Mouse (Mus musculus) naive thymus-derived CD4-positive, alpha-beta T cell, adult 2 months (primary cell): ENCODE data around the gene Ubc.

Experiments used
- DNase-seq: peaks from one replicate; pipeline ENCODE4 v3.0.0-alpha.2; 2011; ENCODE audit warnings: low read depth

Gene Ubc

GRCm38 (mm10) chr5:125382673-125383558, 7.1 kb downstream of the Ubc start:
- DNase-seq = peak; percentile 77

- DNase-seq = no peak
Measured at GRCm38 (mm10) chr5:125381954-125382672, 7.9 kb downstream of the Ubc start.

GRCm38 (mm10) chr5:125378919-125379318, 11.1 kb downstream of the Ubc start:
- no peak for DNase-seq

DNA sequence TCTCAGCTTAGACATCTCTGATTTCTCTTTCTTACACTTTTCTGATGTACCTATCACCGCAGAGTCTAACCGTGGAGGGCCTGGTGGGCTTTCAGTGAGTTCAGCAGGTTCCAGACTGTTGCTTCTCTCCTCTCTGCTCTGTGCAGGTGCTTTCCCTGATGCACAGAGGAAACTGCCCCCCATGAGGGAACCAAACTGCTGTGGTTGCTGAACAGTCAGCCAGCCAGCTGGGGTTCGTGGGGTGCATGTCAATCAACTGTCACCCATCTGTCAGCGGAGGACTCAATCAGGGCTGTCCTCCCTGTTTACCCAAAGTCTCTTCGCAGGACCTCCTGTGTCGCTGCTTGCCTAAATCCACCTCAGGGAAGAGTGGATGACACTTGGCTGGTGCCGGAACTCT, 12.8 kb downstream of the Ubc start:
- no peak for DNase-seq

- DNase-seq = no peak
Measured at GRCm38 (mm10) chr5:125375871-125376270, 14.1 kb downstream of the Ubc start.

DNA sequence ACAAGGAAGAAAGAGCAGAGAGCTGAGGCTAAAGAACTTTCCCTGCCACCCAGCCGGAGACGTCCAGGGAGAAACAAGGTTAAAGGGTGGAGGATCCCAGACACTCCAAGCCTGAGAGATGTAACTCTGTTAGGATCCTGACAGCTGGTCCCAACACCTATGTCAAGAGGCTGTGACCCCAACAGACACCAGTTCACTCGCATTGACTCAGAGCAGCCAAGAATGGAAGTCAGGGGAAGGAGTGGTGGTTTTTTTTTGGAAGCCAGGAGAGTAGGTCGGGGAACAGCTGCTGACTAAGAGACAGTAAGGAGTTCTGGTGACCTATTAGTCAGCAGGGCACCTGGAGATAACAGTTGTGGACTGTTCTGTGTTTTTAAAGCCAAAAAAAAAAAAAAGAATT, 18.0 kb downstream of the Ubc start:
- no peak for DNase-seq

- no peak for DNase-seq
Measured at GRCm38 (mm10) chr5:125370950-125371693, 18.9 kb downstream of the Ubc start.

DNA sequence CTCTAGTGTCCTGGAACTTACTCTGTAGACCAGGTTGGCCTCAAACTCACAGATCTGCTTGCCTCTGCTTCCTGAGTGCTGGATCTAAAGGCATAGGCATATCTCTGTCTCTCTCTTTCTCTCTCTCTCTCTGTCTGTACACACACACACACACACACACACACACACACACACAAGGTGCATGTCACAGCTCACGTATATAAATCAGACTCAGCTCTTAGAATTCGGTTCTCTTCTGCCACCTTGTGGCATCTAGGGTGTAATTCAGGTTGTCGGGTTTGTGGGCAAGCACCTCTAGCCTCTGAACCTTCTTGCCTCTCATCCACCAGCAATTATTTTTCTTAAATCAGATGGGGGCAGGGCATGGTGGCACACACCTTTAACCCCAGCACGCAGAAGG, 21.4 kb downstream of the Ubc start:
- DNase-seq = peak; percentile 86

DNA sequence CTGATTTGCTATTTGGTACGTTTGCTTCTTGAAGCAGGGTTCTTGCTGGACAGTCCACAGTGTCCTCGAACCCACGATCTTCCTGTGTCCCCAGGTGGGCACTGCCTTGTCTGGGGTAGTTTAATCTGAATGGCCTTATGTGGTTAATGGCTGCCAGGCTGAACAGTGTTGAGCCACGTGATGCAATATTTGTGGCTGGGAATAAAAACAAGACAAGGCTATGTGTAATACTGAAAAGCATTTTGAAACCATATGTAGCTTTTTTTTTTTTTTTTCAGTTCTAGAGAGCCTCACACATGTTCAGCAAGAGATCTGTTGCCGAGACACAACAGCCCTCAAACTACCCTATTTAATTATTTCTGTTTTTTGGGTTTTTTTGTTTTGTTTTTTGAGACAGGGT, 21.8 kb downstream of the Ubc start:
- DNase-seq = no peak

- DNase-seq = no peak
Measured at GRCm38 (mm10) chr5:125364851-125365429, 25.1 kb downstream of the Ubc start.

DNA sequence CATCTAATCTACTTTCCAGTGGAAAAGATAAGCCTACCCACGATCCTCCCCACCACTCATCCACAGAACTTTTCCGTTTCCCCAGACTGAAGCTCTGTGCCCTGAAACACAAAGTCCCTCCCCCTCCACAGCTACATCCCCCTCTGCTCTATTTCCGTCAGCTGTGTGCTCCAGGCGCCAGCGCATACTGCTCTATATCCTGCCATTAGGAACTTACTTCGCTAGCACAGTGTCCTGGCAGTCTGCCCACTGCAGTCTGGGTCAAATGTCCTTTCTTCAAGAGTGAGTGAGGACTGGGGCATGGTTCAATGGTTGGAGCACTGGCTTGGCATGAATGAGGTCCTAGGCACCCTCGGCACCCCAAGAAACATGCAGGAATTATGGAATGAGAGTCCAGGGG, 26.1 kb downstream of the Ubc start:
- DNase-seq = no peak

GRCm38 (mm10) chr5:125360981-125361510, 29.0 kb downstream of the Ubc start:
- DNase-seq = no peak

- DNase-seq = no peak
Measured at GRCm38 (mm10) chr5:125360566-125360965, 29.4 kb downstream of the Ubc start.

- DNase-seq = no peak
Measured at GRCm38 (mm10) chr5:125358270-125358608, 31.8 kb downstream of the Ubc start.

DNA sequence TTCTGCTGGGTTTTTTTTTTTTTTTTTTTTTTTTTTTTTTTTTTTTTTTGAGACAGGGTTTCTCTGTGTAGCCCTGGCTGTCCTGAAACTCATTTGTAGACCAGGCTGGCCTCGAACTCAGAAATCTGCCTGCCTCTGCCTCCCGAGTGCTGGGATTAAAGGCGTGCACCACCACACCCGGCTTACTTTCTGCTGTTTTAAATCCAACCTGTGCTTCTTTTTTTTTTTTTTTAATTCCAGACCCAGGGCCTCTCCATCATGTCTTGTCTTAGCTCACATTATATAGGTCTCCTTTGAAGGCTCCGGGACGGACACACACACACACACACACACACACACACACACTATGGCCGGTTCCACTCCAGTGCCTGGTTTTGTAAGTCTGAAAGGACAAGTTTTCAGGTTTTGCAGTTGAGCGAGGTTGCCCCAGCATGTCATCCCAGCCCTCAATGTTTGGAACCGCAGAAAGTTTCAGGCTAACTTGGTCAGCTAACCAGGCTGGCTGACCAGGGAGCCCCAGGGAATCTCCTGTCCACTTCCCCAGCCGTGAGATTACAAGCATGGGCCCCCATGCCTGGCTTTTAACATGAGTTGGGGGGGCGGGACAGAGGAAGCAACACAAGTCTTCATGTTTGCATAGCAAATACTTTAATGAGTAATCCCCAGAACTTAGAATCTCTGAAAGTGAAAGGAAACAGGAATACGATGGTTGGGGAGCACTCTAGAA, 32.3 kb downstream of the Ubc start:
- no peak for DNase-seq

- no peak for DNase-seq
Measured at GRCm38 (mm10) chr5:125355650-125356049, 34.4 kb downstream of the Ubc start.

GRCm38 (mm10) chr5:125354885-125355492, 35.0 kb downstream of the Ubc start:
- DNase-seq = no peak

DNA sequence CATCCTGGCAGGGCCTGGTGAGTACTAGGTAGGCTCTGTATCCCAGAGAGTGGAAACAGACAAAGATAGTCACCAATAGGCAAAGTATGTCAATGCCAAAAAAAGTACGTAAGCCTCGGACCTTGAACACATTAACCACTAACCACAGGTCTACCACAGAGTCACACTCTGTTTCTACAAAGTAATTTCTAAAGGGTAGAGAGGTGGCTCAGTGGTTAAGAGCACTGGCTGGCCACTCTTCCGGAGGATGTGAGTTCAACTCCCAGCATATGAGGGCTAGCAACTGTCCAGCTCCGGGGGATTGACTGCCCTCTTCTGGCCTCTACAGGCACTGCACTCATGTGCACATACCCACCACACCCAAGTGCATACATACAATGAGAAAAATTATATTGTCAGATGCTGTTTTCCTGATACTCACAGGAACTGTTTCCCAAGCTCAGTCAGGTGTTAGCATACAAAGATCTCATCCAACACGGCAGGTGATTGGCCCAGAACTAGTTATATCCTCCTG, 37.2 kb downstream of the Ubc start:
- DNase-seq = no peak

DNA sequence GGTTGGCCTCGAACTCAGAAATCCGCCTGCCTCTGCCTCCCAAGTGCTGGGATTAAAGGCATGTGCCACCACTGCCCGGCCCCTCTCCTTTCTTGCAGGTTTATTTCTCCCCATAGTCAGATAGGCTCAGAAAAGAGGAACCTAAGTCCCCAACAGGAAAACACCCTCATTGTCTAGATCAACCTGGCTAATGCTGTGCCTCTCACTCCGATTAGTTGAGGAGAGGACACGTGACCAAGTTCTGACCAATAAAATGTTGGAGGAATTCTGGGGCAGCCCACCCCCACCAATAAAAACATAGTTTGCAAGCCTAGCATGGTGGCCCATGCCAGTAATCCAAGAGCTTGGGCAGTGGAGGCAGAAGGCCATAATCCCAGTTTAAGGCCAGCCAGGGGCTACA, 38.1 kb downstream of the Ubc start:
- DNase-seq = no peak

GRCm38 (mm10) chr5:125351057-125351456, 38.9 kb downstream of the Ubc start:
- DNase-seq = no peak

GRCm38 (mm10) chr5:125349391-125349790, 40.6 kb downstream of the Ubc start:
- DNase-seq = no peak
